Mouse (Mus musculus) megakaryocyte, embryonic 14.5 days (primary cell): Measurements from ENCODE around the gene Prm2.

ENCODE experiments used
- FLI1 ChIP-seq: IDR thresholded peaks from 2 replicates; pipeline ENCODE4 v1.6.1; 2012; ENCODE audit warnings: low read length, inconsistent platforms, mixed read lengths
- GATA1 ChIP-seq: IDR thresholded peaks from 3 replicates; pipeline ENCODE4 v1.6.1; 2012; ENCODE audit warnings: mixed read lengths, low read length, inconsistent platforms, borderline replicate concordance

DNA sequence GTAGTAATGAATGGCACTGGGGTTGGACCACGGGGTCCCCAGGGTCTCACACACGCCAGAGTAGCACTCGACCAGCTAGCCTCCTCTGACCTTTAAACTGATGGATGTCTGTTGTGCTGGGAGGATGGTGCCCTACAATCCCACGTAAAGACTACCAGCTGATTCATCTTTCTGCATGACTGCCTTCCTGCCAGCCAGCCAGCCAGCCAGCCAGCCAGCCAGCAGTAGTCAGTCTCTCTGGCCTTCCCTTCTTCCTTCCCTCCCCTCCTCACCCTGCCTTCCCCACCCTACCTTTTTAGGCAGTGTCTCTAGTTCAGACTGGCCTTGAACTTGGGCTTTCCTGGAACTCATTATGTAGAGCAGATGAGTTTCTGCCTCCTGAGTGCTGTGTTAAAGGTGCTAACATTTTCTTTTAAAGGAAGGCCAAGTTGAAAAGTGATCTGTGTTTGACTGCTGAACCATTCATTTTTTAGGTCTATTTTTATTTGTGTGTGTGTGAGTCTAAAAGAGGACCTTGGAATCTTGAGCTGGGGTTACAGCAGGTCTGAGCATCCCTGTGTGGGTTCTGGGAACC lies 46.4 kb upstream of the Prm2 start:
- TF ChIP-seq GATA1 = no peak
- TF ChIP-seq FLI1 = no peak
